Mouse (Mus musculus) limb, embryonic 14.5 days (tissue): ENCODE results near the gene Unc5cl. TPM values are rescaled to one million over a fixed set of nuclear protein-coding genes. Genes with fewer than 3 reads are reported as not detected.

Experiments used
- ATAC-seq: fragments of 200-750 bp; cut with Nextera tagmentation; 2 replicates; pipeline ENCODE4 v1.8.0; 2017; ENCODE audit warnings: low read depth, moderate number of reproducible peaks, moderate TSS enrichment; ENCODE audit not compliant: low FRiP score
- DNase-seq: peaks from one replicate; pipeline ENCODE4 v3.0.0-alpha.2; 2015; ENCODE audit warnings: low spot score
- H3K27ac ChIP-seq: fragments of 300-500 bp; sonication (generic); replicated peaks from 2 replicates; pipeline ENCODE4 v1.5.1; 2014; ENCODE audit warnings: low read depth, mild to moderate bottlenecking, low read length, moderate library complexity, mixed read lengths
- H3K27me3 ChIP-seq: fragments of 300-500 bp; sonication (generic); 2 replicates; pipeline ENCODE4 v1.6.1; 2014; ENCODE audit warnings: low read length, mixed read lengths; ENCODE audit not compliant: control insufficient read depth, insufficient read depth
- H3K36me3 ChIP-seq: fragments of 300-500 bp; sonication (generic); 2 replicates; pipeline ENCODE4 v1.6.1; 2014; ENCODE audit warnings: mild to moderate bottlenecking, low read length, moderate library complexity, mixed read lengths; ENCODE audit not compliant: control insufficient read depth, insufficient read depth
- H3K4me1 ChIP-seq: fragments of 300-500 bp; sonication (generic); 2 replicates; pipeline ENCODE4 v1.6.1; 2014; ENCODE audit warnings: antibody characterized with exemption, low read length, mixed read lengths; ENCODE audit not compliant: control insufficient read depth, insufficient read depth
- H3K4me2 ChIP-seq: fragments of 300-500 bp; sonication (generic); replicated peaks from 2 replicates; pipeline ENCODE4 v1.6.1; 2014; ENCODE audit warnings: low read depth, mild to moderate bottlenecking, low read length, moderate library complexity; ENCODE audit not compliant: severe bottlenecking
- H3K4me3 ChIP-seq: fragments of 300-500 bp; sonication (generic); replicated peaks from 2 replicates; pipeline ENCODE4 v1.5.1; 2014; ENCODE audit warnings: low read length
- H3K9ac ChIP-seq: fragments of 300-500 bp; sonication (generic); 2 replicates; pipeline ENCODE4 v1.6.1; 2014; ENCODE audit warnings: mild to moderate bottlenecking, low read depth, low read length, moderate library complexity; ENCODE audit not compliant: severe bottlenecking
- H3K9me3 ChIP-seq: fragments of 300-500 bp; sonication (generic); 2 replicates; pipeline ENCODE4 v1.6.1; 2016; ENCODE audit warnings: low read length; ENCODE audit not compliant: control insufficient read depth
- POLR2A ChIP-seq: fragments of 200-500 bp; IDR thresholded peaks from 2 replicates; pipeline ENCODE4 v1.8.0; 2012; ENCODE audit warnings: inconsistent platforms, mild to moderate bottlenecking, moderate library complexity, borderline replicate concordance; ENCODE audit not compliant: insufficient read depth, insufficient read length; ENCODE audit errors: extremely low read depth
- WGBS: fragments of 180-500 bp; shearing (Covaris S2); extraction: QIAGEN DNeasy Blood & Tissue Kit; methylation state at CpG from one replicate; pipeline ENCODE4 v1.1.7; 2014; 5-methylcytosine and 5-hydroxymethylcytosine counted together
- polyA plus RNA-seq, 2 experiments: library from polyadenylated mRNA; depleted of rRNA in 1 of 2; stranded (reverse) in 1 of 2; unstranded in 1 of 2; fragments of >200 nt; fragmentation: Nextera tagmentation in 1 of 2; extraction: Ambion mirVana in 1 of 2; gene quantifications; 2 replicates each; pipeline versions ENCODE4 v1.2.1 to v1.2.3; 2012 to 2014

Gene Unc5cl
- polyA plus RNA-seq, 2 experiments, result 0.15 to 0.18 TPM

DNA sequence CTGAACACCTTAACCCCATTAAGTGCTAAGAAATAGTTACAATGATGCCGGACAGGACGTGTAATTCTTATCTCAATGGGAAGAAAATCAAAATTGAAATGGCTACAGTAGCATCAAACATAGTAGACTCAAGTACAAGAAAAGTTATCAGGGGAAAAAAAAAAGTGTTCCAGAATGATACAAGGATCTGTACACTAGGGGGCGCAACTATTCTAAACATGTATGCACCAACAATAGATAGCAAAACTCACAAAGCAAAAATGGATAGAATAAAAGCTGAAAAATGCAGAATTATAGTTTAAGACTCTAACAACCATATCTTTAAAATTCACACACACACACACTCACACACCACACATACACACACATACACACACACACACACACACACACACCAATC, 134.0 kb downstream of the Unc5cl start:
- H3K9ac ChIP-seq, result no peak overlapping the region
- ATAC-seq (no peak), DNase-seq (no peak)
- H3K9me3 ChIP-seq, result no peaks in the 10 kb centered on the region
- TF ChIP-seq POLR2A, result no peak
- H3K27me3 ChIP-seq, result no peaks in the 10 kb centered on the region
- H3K4me2 ChIP-seq, result no peak overlapping the region
- H3K27ac ChIP-seq, result no peak overlapping the region
- no peaks in the 10 kb centered on the region for H3K36me3 ChIP-seq
- 47% methylated on average over 3 of the region's 3 CpGs for WGBS
- no peak overlapping the region for H3K4me3 ChIP-seq
- H3K4me1 ChIP-seq, result peaks cover 6% of the 10 kb centered on the region; the same call in 1 of the 2 replicates

Other genes starting within 250 kb of the Unc5cl start
- 0.01 and 0.03 TPM in 2 replicates for gene Trem1, start 222.1 kb upstream of the Unc5cl start, polyA plus RNA-seq (2012; rRNA removed)
- 0.08 TPM in 1 of 2 replicates, not detected in the other for gene Trem1, start 222.1 kb upstream of the Unc5cl start, polyA plus RNA-seq (2014; fragmentation: Nextera tagmentation; extraction: Ambion mirVana)
- not detected in 2 replicates for gene Trem3, start 207.1 kb upstream of the Unc5cl start, polyA plus RNA-seq (2012; rRNA removed)
- gene Trem3, start 207.1 kb upstream of the Unc5cl start, polyA plus RNA-seq (2014; fragmentation: Nextera tagmentation; extraction: Ambion mirVana), result not detected in 2 replicates
- gene Treml4, start 190.6 kb upstream of the Unc5cl start, polyA plus RNA-seq (2012; rRNA removed), result 0.13 and 0.41 TPM in 2 replicates
- gene Treml4, start 190.6 kb upstream of the Unc5cl start, polyA plus RNA-seq (2014; fragmentation: Nextera tagmentation; extraction: Ambion mirVana), result 0.32 and 0.41 TPM in 2 replicates
- gene Treml2, start 155.4 kb upstream of the Unc5cl start, polyA plus RNA-seq (2012; rRNA removed), result 0.79 and 1.3 TPM in 2 replicates
- 0.11 TPM in 1 of 2 replicates, not detected in the other for gene Treml2, start 155.4 kb upstream of the Unc5cl start, polyA plus RNA-seq (2014; fragmentation: Nextera tagmentation; extraction: Ambion mirVana)
- gene B430306N03Rik, start 138.8 kb upstream of the Unc5cl start, polyA plus RNA-seq (2012; rRNA removed), result 0.18 and 0.45 TPM in 2 replicates
- gene B430306N03Rik, start 138.8 kb upstream of the Unc5cl start, polyA plus RNA-seq (2014; fragmentation: Nextera tagmentation; extraction: Ambion mirVana), result 0.28 TPM in 1 of 2 replicates, not detected in the other
- 10.4 and 12.8 TPM in 2 replicates for gene Trem2, start 108.5 kb upstream of the Unc5cl start, polyA plus RNA-seq (2012; rRNA removed)
- 6.8 and 8.4 TPM in 2 replicates for gene Trem2, start 108.5 kb upstream of the Unc5cl start, polyA plus RNA-seq (2014; fragmentation: Nextera tagmentation; extraction: Ambion mirVana)
- gene Treml1, start 95.0 kb upstream of the Unc5cl start, polyA plus RNA-seq (2012; rRNA removed), result 0.54 and 1.2 TPM in 2 replicates
- gene Treml1, start 95.0 kb upstream of the Unc5cl start, polyA plus RNA-seq (2014; fragmentation: Nextera tagmentation; extraction: Ambion mirVana), result 0.74 and 1.4 TPM in 2 replicates
- 95.0 and 123 TPM in 2 replicates for gene Nfya, start 45.0 kb upstream of the Unc5cl start, polyA plus RNA-seq (2012; rRNA removed)
- 19.2 and 22.2 TPM in 2 replicates for gene Nfya, start 45.0 kb upstream of the Unc5cl start, polyA plus RNA-seq (2014; fragmentation: Nextera tagmentation; extraction: Ambion mirVana)
- gene Oard1, start 44.9 kb upstream of the Unc5cl start, polyA plus RNA-seq (2012; rRNA removed), result 22.1 and 28.5 TPM in 2 replicates
- gene Oard1, start 44.9 kb upstream of the Unc5cl start, polyA plus RNA-seq (2014; fragmentation: Nextera tagmentation; extraction: Ambion mirVana), result 46.8 and 46.9 TPM in 2 replicates
- gene Apobec2, start 22.0 kb upstream of the Unc5cl start, polyA plus RNA-seq (2012; rRNA removed), result 21.7 and 25.0 TPM in 2 replicates
- gene Apobec2, start 22.0 kb upstream of the Unc5cl start, polyA plus RNA-seq (2014; fragmentation: Nextera tagmentation; extraction: Ambion mirVana), result 28.7 and 42.5 TPM in 2 replicates
- 1.6 and 2.0 TPM in 2 replicates for gene Tspo2, start 3.4 kb upstream of the Unc5cl start, polyA plus RNA-seq (2012; rRNA removed)
- gene Tspo2, start 3.4 kb upstream of the Unc5cl start, polyA plus RNA-seq (2014; fragmentation: Nextera tagmentation; extraction: Ambion mirVana), result 1.7 TPM in 2 replicates